Mouse (Mus musculus) lung, postnatal 0 days (tissue): ENCODE measurements around the gene Phf23.

ENCODE experiments used
- CTCF ChIP-seq: IDR thresholded peaks from 2 replicates; pipeline ENCODE4 v1.5.1; 2016; ENCODE audit warnings: antibody characterized with exemption, mild to moderate bottlenecking
- EP300 ChIP-seq: IDR thresholded peaks from 2 replicates; pipeline ENCODE4 v1.6.1; 2016; ENCODE audit warnings: antibody characterized with exemption, mild to moderate bottlenecking, control low read depth

GRCm38 (mm10) chr11:70012931-70013330, 17.4 kb downstream of the Phf23 start:
- TF ChIP-seq EP300 = no peak
- no peak for TF ChIP-seq CTCF
